Mouse (Mus musculus) kidney, adult 2 months (tissue): ENCODE data around the gene Sox1.

ENCODE experiments used
- CTCF ChIP-seq: fragments of 200-500 bp; conservative IDR thresholded peaks from 2 replicates; pipeline ENCODE4 v1.5.1; 2011; ENCODE audit warnings: low read depth, mild to moderate bottlenecking, control low read depth, low read length, moderate library complexity, mixed read lengths; ENCODE audit not compliant: insufficient read depth, insufficient read length
- POLR2A ChIP-seq: fragments of 200-500 bp; IDR thresholded peaks from one replicate; pipeline ENCODE4 v1.6.1; 2011; ENCODE audit warnings: low read depth, low read length, control low read depth

DNA sequence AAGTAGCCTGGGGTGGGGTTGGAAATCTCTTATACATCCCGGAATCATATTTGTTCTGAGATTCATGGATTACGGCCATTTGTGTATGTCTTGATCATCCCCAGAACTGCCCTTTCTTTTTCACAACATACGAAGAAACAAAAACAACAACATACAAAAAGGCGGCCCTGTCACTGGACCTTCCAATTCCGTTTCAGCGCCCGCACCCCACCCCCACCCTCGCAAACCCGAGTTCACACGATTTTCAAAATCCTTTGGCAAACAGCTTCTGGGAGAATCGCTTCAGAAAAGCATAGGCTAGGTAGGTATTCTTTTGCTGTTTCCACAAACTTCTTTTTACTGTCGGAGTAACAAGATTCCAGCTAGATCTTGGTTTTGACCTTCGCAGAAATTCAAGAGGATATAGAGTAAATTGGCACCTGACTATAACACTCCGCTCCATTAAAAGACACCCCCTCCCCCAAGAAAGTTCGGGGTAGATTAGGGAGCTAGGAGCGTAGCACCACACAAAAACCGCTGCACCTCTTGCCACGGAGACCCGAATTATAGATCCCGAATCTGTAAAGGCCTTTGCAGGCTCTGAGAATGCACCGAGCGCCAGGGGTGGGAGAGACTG lies 602 bp upstream of the Sox1 start:
- no peak for TF ChIP-seq CTCF
- TF ChIP-seq POLR2A, result no peak
